Mouse (Mus musculus): ENCODE data around the gene Fam185a. TPM values are rescaled to one million over a fixed set of nuclear protein-coding genes. Genes with fewer than 3 reads are reported as not detected.

Gene Fam185a
- polyA plus RNA-seq, 1 experiment from 2014 or later: 5.5 TPM

GRCm38 (mm10) chr5:21438428-21438827 is 13.7 kb downstream of the Fam185a start:
- ATAC-seq (ENCODE audit: low FRiP score, low read depth): no peak
- Histone ChIP-seq H3K4me3 (no peak overlapping the region), H3K9ac (no peak overlapping the region), H3K9me3 (no peaks in the 10 kb centered on the region), H3K27ac (no peak overlapping the region), H3K27me3 (replicated peaks) (no peaks in the 10 kb centered on the region), H3K36me3 (no peaks in the 10 kb centered on the region), H3K4me2 (replicated peaks) (no peak overlapping the region), H3K4me1 (no peaks in the 10 kb centered on the region)
- WGBS: 93% methylated on average over 9 of the region's 9 CpGs

GRCm38 (mm10) chr5:21439446-21440110 is 14.8 kb downstream of the Fam185a start:
- no peak overlapping the region for H3K4me3 ChIP-seq
- no peak overlapping the region for H3K27ac ChIP-seq
- H3K4me1 ChIP-seq: no peaks in the 10 kb centered on the region
- H3K27me3 ChIP-seq (replicated peaks): no peaks in the 10 kb centered on the region
- WGBS: 94% methylated on average over 7 of the region's 7 CpGs
- no peak overlapping the region for H3K4me2 ChIP-seq (replicated peaks)
- no peaks in the 10 kb centered on the region for H3K36me3 ChIP-seq
- ATAC-seq (ENCODE audit: low FRiP score, low read depth): no peak
- no peaks in the 10 kb centered on the region for H3K9me3 ChIP-seq
- no peak overlapping the region for H3K9ac ChIP-seq

GRCm38 (mm10) chr5:21440833-21441530 is 16.2 kb downstream of the Fam185a start:
- Histone ChIP-seq H3K27ac (no peak overlapping the region), H3K4me2 (replicated peaks) (no peak overlapping the region), H3K36me3 (no peaks in the 10 kb centered on the region), H3K9me3 (no peaks in the 10 kb centered on the region), H3K27me3 (replicated peaks) (no peaks in the 10 kb centered on the region), H3K9ac (no peak overlapping the region), H3K4me3 (no peak overlapping the region), H3K4me1 (no peaks in the 10 kb centered on the region)
- ATAC-seq (ENCODE audit: low FRiP score, low read depth): no peak
- 71% methylated on average over 8 of the region's 8 CpGs for WGBS

- no peaks in the 10 kb centered on the region for H3K4me1 ChIP-seq
- H3K4me3 ChIP-seq: no peak overlapping the region
- H3K36me3 ChIP-seq: no peaks in the 10 kb centered on the region
- no peak overlapping the region for H3K9ac ChIP-seq
- WGBS: 73% methylated on average over 7 of the region's 7 CpGs
- no peak overlapping the region for H3K4me2 ChIP-seq (replicated peaks)
- H3K9me3 ChIP-seq: no peaks in the 10 kb centered on the region
- no peak overlapping the region for H3K27ac ChIP-seq
- ATAC-seq (ENCODE audit: low FRiP score, low read depth): no peak
- no peaks in the 10 kb centered on the region for H3K27me3 ChIP-seq (replicated peaks)
Observed at GRCm38 (mm10) chr5:21467387-21467786, 42.6 kb downstream of the Fam185a start.

- Histone ChIP-seq H3K36me3 (no peaks in the 10 kb centered on the region), H3K4me1 (no peaks in the 10 kb centered on the region), H3K27me3 (replicated peaks) (no peaks in the 10 kb centered on the region), H3K4me2 (replicated peaks) (no peak overlapping the region), H3K9me3 (no peaks in the 10 kb centered on the region), H3K9ac (no peak overlapping the region), H3K4me3 (no peak overlapping the region), H3K27ac (no peak overlapping the region)
- no peak for ATAC-seq (ENCODE audit: low FRiP score, low read depth)
- 94% methylated on average over 12 of the region's 12 CpGs for WGBS
Observed at GRCm38 (mm10) chr5:21468100-21468499, 43.3 kb downstream of the Fam185a start.

- Histone ChIP-seq H3K4me3 (no peak overlapping the region), H3K4me1 (peaks cover 7% of the 10 kb centered on the region), H3K36me3 (no peaks in the 10 kb centered on the region), H3K27ac (no peak overlapping the region), H3K27me3 (replicated peaks) (no peaks in the 10 kb centered on the region), H3K9me3 (no peaks in the 10 kb centered on the region), H3K4me2 (replicated peaks) (no peak overlapping the region), H3K9ac (no peak overlapping the region)
- ATAC-seq (ENCODE audit: low FRiP score, low read depth): no peak
- WGBS: 94% methylated on average over 5 of the region's 5 CpGs
Observed at GRCm38 (mm10) chr5:21478428-21478827, 53.7 kb downstream of the Fam185a start.

- Histone ChIP-seq H3K4me2 (replicated peaks) (no peak overlapping the region), H3K27ac (no peak overlapping the region), H3K4me3 (no peak overlapping the region), H3K36me3 (no peaks in the 10 kb centered on the region), H3K9ac (no peak overlapping the region), H3K4me1 (peaks cover 7% of the 10 kb centered on the region), H3K27me3 (replicated peaks) (no peaks in the 10 kb centered on the region), H3K9me3 (no peaks in the 10 kb centered on the region)
- ATAC-seq (ENCODE audit: low FRiP score, low read depth): no peak
- 90% methylated on average over 5 of the region's 5 CpGs for WGBS
Observed at GRCm38 (mm10) chr5:21479746-21480145, 55.0 kb downstream of the Fam185a start.

GRCm38 (mm10) chr5:21481521-21481920 is 56.8 kb downstream of the Fam185a start:
- no peak overlapping the region for H3K27ac ChIP-seq
- no peak overlapping the region for H3K4me2 ChIP-seq (replicated peaks)
- H3K9me3 ChIP-seq: no peaks in the 10 kb centered on the region
- no peak for ATAC-seq (ENCODE audit: low FRiP score, low read depth)
- H3K9ac ChIP-seq: no peak overlapping the region
- H3K4me3 ChIP-seq: no peak overlapping the region
- H3K27me3 ChIP-seq (replicated peaks): no peaks in the 10 kb centered on the region
- H3K4me1 ChIP-seq: peaks cover 7% of the 10 kb centered on the region
- WGBS: 78% methylated on average over 6 of the region's 6 CpGs
- H3K36me3 ChIP-seq: no peaks in the 10 kb centered on the region

GRCm38 (mm10) chr5:21482446-21483222 is 57.9 kb downstream of the Fam185a start:
- H3K9ac ChIP-seq: no peak overlapping the region
- H3K36me3 ChIP-seq: no peaks in the 10 kb centered on the region
- no peak overlapping the region for H3K27ac ChIP-seq
- no peak overlapping the region for H3K4me3 ChIP-seq
- no peaks in the 10 kb centered on the region for H3K27me3 ChIP-seq (replicated peaks)
- no peaks in the 10 kb centered on the region for H3K9me3 ChIP-seq
- no peak overlapping the region for H3K4me2 ChIP-seq (replicated peaks)
- WGBS: 31% methylated on average over 11 of the region's 11 CpGs
- ATAC-seq (ENCODE audit: low FRiP score, low read depth): 0 out of 2 replicates have a peak, but pooled peaks have one; percentile 50
- peaks cover 7% of the 10 kb centered on the region for H3K4me1 ChIP-seq

- no peak overlapping the region for H3K27ac ChIP-seq
- no peak overlapping the region for H3K9ac ChIP-seq
- no peak overlapping the region for H3K4me2 ChIP-seq (replicated peaks)
- ATAC-seq (ENCODE audit: low FRiP score, low read depth): no peak
- peaks cover 7% of the 10 kb centered on the region for H3K4me1 ChIP-seq
- no peaks in the 10 kb centered on the region for H3K27me3 ChIP-seq (replicated peaks)
- 82% methylated on average over 8 of the region's 8 CpGs for WGBS
- H3K36me3 ChIP-seq: no peaks in the 10 kb centered on the region
- H3K4me3 ChIP-seq: no peak overlapping the region
- no peaks in the 10 kb centered on the region for H3K9me3 ChIP-seq
Observed at GRCm38 (mm10) chr5:21483275-21483674, 58.5 kb downstream of the Fam185a start.

GRCm38 (mm10) chr5:21485197-21485829 is 60.6 kb downstream of the Fam185a start:
- H3K27ac ChIP-seq: no peak overlapping the region
- H3K9ac ChIP-seq: no peak overlapping the region
- no peaks in the 10 kb centered on the region for H3K36me3 ChIP-seq
- no peaks in the 10 kb centered on the region for H3K9me3 ChIP-seq
- ATAC-seq (ENCODE audit: low FRiP score, low read depth): no peak
- H3K4me1 ChIP-seq: peaks cover 11% of the 10 kb centered on the region
- WGBS: 93% methylated on average over 8 of the region's 8 CpGs
- H3K27me3 ChIP-seq (replicated peaks): no peaks in the 10 kb centered on the region
- no peak overlapping the region for H3K4me2 ChIP-seq (replicated peaks)
- no peak overlapping the region for H3K4me3 ChIP-seq

GRCm38 (mm10) chr5:21486798-21487197 is 62.0 kb downstream of the Fam185a start:
- no peaks in the 10 kb centered on the region for H3K36me3 ChIP-seq
- H3K27me3 ChIP-seq (replicated peaks): no peaks in the 10 kb centered on the region
- no peak overlapping the region for H3K4me2 ChIP-seq (replicated peaks)
- WGBS: 83% methylated on average over 5 of the region's 5 CpGs
- no peak overlapping the region for H3K27ac ChIP-seq
- no peaks in the 10 kb centered on the region for H3K9me3 ChIP-seq
- H3K4me3 ChIP-seq: no peak overlapping the region
- no peak for ATAC-seq (ENCODE audit: low FRiP score, low read depth)
- peaks cover 11% of the 10 kb centered on the region for H3K4me1 ChIP-seq
- H3K9ac ChIP-seq: no peak overlapping the region
